Mouse (Mus musculus): ENCODE data around the gene Scg2.

Scg2 gene

GRCm38 (mm10) chr1:79439609-79440308 is at the start of gene Scg2:
TSS of gene Scg2 (minus strand) at chr1:79440120.
- peak; percentile 87 for DNase-seq (ENCODE audit: low read depth, low spot score)

GRCm38 (mm10) chr1:79485546-79485945 is 45.6 kb upstream of the Scg2 start:
- DNase-seq (ENCODE audit: low read depth, low spot score): no peak

DNA sequence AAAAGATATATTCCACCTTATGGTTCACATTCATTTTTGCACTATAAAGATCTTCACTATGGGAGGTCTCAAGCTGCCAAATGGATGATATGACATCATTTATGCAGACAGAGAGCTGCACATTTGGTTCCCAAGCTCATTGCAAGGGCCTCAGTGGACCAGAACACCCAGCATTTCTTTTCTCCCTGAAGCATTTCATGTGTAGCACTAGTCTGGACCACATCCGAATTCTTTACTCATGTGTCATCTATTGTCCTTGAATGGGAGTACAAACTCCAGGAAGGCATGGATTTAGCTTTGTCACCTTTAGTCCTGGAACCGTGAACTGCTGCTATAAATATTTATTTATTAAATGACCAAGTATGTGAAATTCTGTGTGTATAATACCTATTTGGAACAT is 30.9 kb upstream of the Scg2 start:
- no peak for DNase-seq (ENCODE audit: low read depth, low spot score)

DNA sequence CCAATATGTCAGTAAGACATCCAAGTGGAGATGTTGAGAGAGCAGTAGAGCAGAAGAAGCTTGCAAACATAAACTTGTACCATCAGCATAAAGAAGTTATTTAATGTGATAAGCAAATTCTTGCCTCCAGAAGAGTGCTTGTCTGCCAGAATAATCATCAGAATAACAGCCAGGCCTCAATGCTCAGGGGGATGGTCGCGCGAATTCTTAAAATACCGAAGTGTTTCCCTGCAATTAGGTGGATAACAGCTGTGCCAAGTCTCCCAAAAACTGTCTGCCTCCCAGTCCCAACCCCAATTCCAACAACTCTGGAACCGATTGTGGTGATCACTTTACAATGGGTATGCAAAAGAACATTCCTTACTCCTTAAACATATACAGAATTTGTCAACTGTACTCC is 30.0 kb upstream of the Scg2 start:
- no peak for DNase-seq (ENCODE audit: low read depth, low spot score)

DNA sequence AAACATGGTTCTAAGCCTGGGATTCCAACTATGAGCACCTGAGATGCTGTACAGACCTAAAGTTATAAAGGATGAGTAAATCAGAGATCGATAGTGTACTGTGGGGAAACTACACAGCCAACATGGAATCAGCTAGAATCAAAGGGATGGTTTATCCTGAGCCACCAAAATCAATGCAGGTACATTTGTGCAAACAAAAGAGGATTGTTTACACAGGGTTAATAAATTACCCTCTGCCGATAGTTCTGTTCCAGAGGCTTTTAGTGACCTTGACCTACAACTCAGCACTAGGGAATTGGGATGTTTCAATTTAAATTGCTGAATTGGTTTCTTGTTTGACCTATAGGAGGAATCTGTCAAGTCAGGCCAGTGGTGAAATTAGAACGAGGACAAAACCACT is 26.7 kb upstream of the Scg2 start:
- no peak for DNase-seq (ENCODE audit: low read depth, low spot score)

- no peak for DNase-seq (ENCODE audit: low read depth, low spot score)
Observed at GRCm38 (mm10) chr1:79458558-79458957, 18.6 kb upstream of the Scg2 start.

- DNase-seq (ENCODE audit: low read depth, low spot score): peak; percentile 49
Observed at GRCm38 (mm10) chr1:79454164-79454563, 14.2 kb upstream of the Scg2 start.

- no peak for DNase-seq (ENCODE audit: low read depth, low spot score)
Observed at GRCm38 (mm10) chr1:79452339-79452738, 12.4 kb upstream of the Scg2 start.

- DNase-seq (ENCODE audit: low read depth, low spot score): no peak
Observed at GRCm38 (mm10) chr1:79450343-79451021, 10.6 kb upstream of the Scg2 start.

- no peak for DNase-seq (ENCODE audit: low read depth, low spot score)
Observed at GRCm38 (mm10) chr1:79449943-79450342, 10.0 kb upstream of the Scg2 start.

GRCm38 (mm10) chr1:79445586-79445985 is 5.7 kb upstream of the Scg2 start:
- no peak for DNase-seq (ENCODE audit: low read depth, low spot score)

DNA sequence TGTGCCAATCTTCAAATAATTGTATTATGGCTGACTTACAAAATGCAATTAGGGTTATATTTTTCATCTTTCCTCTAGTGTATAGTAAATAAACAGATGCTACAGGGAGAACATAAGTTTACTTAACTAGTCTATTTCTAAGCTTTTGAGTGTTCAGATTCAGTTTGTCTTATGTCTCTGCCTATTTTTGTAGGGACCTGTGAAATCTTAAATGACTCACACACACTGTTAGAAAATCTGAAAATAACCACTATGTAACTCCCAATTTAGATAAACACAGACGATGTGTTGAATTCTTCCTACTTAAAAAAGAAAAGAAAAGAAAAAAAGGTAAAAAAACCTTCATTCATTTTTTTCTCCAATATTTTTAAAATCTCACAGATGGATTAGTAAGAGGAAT is 2.2 kb downstream of the Scg2 start:
- DNase-seq (ENCODE audit: low read depth, low spot score): no peak

GRCm38 (mm10) chr1:79436671-79437070 is 3.2 kb downstream of the Scg2 start:
- DNase-seq (ENCODE audit: low read depth, low spot score): no peak

- no peak for DNase-seq (ENCODE audit: low read depth, low spot score)
Observed at GRCm38 (mm10) chr1:79429058-79429457, 10.9 kb downstream of the Scg2 start.

DNA sequence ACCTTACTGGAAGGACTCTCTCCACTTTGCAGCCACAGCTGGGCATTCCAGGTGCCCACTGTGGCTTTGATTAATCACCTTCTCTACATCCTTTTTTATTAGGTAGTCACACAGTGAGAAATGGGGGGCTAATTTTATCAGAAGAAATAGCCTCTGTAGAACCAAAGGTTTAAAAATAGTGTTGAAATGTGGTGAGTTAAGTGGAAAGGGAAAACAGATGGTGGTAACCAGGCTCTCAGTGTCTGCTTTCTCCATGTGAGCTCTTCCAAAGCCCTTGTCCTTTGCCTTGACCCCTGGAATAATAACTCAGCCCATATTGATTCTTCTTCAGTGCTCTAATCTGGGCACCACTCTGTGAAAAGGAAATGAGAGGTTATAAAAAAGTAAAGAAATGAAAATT is 24.4 kb downstream of the Scg2 start:
- no peak for DNase-seq (ENCODE audit: low read depth, low spot score)

- DNase-seq (ENCODE audit: low read depth, low spot score): no peak
Observed at GRCm38 (mm10) chr1:79406337-79406942, 33.5 kb downstream of the Scg2 start.

DNA sequence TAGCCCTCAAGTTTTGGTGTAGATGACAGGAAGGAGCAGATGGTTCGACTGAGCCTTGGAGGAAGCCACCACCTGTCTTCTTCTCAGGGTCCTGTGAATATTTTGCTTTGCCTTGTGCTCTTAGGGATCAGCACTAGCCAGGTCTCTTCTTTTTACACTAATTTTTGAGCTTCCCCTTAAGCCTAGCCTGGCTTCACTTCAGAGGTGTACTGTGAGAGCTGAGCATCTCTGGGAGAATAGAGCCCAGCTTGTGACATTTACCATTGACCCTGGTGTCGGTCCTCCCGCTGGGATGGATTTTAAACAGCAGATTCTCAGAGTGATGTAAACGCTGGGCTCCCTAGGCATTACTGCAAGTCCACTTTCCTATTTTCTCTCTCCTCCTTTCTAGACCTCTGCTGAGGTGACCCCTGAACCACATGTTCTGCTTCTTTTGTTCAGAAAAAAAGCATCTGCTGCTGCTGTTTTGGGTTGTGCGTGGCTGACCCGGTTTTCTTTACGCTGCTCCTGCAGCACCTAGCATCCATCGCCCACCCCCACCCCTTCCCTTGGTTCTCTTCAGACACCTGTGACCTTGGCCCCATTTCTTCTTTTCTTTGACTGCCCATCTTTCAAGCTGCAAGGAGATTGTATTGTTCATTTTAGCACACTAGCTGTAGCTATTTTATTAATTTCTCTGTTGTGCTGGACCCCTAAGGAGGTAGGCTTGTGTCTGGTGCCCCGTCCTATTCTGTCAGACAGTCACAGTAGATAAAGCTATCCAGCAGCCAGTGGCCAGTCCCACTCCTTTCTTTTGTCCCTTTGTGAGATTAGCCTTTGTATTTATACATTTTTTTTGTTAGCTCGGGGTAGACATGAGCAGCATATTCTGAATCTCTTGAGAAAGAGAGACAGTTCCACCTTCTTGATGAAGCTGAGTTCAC is 38.6 kb downstream of the Scg2 start:
- no peak for DNase-seq (ENCODE audit: low read depth, low spot score)

GRCm38 (mm10) chr1:79400284-79400683 is 39.6 kb downstream of the Scg2 start:
- no peak for DNase-seq (ENCODE audit: low read depth, low spot score)

All from ES-CJ7 (cell line).